Mouse (Mus musculus) hindbrain, embryonic 13.5 days (tissue): ENCODE measurements at regions not wholly inside any gene's neighbourhood (a gene's known extent, or its start where the extent isn't known, plus 50 kb on each side); places are given as distances from the start of the nearest gene placed in this dataset.

Experiments used
- ATAC-seq: fragments of 200-750 bp; cut with Nextera tagmentation; 2 replicates; pipeline ENCODE4 v1.8.0; 2017; ENCODE audit warnings: moderate TSS enrichment; ENCODE audit not compliant: low FRiP score
- H3K27ac ChIP-seq: fragments of 300-500 bp; sonication (generic); 2 replicates; pipeline ENCODE4 v1.5.1; 2015; ENCODE audit warnings: inconsistent platforms, mild to moderate bottlenecking, moderate library complexity
- H3K27me3 ChIP-seq: fragments of 300-500 bp; sonication (generic); 2 replicates; pipeline ENCODE4 v1.6.1; 2015; ENCODE audit warnings: mild to moderate bottlenecking, inconsistent platforms
- H3K36me3 ChIP-seq: fragments of 300-500 bp; sonication (generic); 2 replicates; pipeline ENCODE4 v1.6.1; 2015; ENCODE audit warnings: mild to moderate bottlenecking, inconsistent platforms
- H3K4me1 ChIP-seq: fragments of 300-500 bp; sonication (generic); replicated peaks from 2 replicates; pipeline ENCODE4 v1.6.1; 2015; ENCODE audit warnings: inconsistent platforms
- H3K4me2 ChIP-seq: fragments of 300-500 bp; sonication (generic); 2 replicates; pipeline ENCODE4 v1.6.1; 2015; ENCODE audit warnings: inconsistent platforms, mild to moderate bottlenecking, moderate library complexity
- H3K4me3 ChIP-seq: fragments of 300-500 bp; sonication (generic); 2 replicates; pipeline ENCODE4 v1.5.1; 2015; ENCODE audit warnings: mild to moderate bottlenecking, inconsistent platforms
- H3K9ac ChIP-seq: fragments of 300-500 bp; sonication (generic); 2 replicates; pipeline ENCODE4 v1.6.1; 2015; ENCODE audit warnings: mild to moderate bottlenecking, inconsistent platforms
- H3K9me3 ChIP-seq: fragments of 300-500 bp; sonication (generic); 2 replicates; pipeline ENCODE4 v1.6.1; 2016; ENCODE audit warnings: inconsistent platforms
- WGBS: fragments of 180-500 bp; shearing (Covaris S2); methylation state at CpG from one replicate; pipeline ENCODE4 v1.1.7; 2015; 5-methylcytosine and 5-hydroxymethylcytosine counted together

DNA sequence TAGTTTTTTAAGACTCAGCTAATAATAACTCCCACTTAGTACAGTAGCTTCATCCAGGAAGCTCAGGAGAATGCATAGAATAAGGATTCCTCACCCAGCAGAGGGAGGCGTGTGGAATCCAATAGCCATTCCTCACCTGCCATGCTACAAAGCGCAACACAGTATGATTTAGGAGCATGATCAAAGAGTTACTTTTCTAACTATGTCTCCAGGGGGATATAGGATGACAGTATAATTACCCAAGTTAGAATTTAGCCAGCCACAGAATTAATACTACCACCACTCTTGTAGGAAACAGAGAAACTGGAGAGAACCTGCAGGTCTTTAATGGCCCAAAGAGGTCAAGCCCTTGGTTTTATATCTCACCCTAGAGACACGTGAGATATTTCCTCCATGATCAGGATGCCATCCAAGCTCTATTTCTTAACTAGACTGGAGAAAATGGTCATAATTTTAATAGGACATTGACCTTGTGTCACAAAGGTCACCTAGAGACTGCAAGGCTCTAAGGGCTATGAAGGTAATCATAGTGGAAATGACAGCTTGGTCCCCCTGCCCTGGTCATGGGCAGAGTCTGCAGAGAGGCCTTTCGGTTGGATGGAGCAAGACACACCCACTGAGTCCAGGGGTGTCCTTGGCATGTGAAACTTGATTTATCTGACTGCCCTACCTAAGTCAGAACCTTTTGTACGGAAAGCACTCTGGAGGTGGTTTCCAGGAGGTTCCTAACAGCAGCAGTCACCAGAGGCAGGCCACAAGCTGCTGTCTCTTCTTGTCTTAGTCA lies 512.3 kb upstream of the Nox3 start:
- Histone ChIP-seq H3K4me1 (peaks cover 4% of the 10 kb centered on the region; the same call in 1 of the 2 replicates), H3K9ac (no peak overlapping the region), H3K9me3 (no peaks in the 10 kb centered on the region), H3K4me3 (no peak overlapping the region), H3K4me2 (no peak overlapping the region), H3K27ac (no peak overlapping the region), H3K36me3 (no peaks in the 10 kb centered on the region), H3K27me3 (no peaks in the 10 kb centered on the region)
- 86% methylated on average over 5 of the region's 5 CpGs for WGBS
- no peak for ATAC-seq

DNA sequence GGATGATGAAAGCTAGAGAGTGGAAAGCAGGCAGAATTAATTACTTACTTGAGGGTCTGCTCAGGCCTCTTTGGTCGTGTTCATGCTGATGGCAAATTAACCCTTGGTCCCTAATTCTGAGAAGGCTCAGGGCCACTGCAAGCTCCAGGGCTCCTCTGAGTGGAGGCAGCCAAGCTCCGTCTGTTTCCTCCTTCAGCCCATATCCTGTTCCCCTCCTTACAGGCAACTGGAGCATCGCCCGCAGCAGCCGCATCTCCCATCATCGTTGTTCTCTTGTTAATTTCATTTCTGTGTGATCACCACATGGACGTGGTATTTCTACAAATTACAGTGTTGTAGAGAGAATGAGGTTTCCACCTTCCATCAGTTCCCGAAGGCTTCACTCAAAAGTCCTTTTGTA lies 513.6 kb upstream of the Nox3 start:
- peaks cover 4% of the 10 kb centered on the region; the same call in 1 of the 2 replicates for H3K4me1 ChIP-seq
- no peak overlapping the region for H3K4me2 ChIP-seq
- H3K4me3 ChIP-seq: no peak overlapping the region
- ATAC-seq: no peak
- no peak overlapping the region for H3K27ac ChIP-seq
- no peaks in the 10 kb centered on the region for H3K36me3 ChIP-seq
- 88% methylated on average over 8 of the region's 8 CpGs for WGBS
- H3K9me3 ChIP-seq: no peaks in the 10 kb centered on the region
- no peaks in the 10 kb centered on the region for H3K27me3 ChIP-seq
- no peak overlapping the region for H3K9ac ChIP-seq

DNA sequence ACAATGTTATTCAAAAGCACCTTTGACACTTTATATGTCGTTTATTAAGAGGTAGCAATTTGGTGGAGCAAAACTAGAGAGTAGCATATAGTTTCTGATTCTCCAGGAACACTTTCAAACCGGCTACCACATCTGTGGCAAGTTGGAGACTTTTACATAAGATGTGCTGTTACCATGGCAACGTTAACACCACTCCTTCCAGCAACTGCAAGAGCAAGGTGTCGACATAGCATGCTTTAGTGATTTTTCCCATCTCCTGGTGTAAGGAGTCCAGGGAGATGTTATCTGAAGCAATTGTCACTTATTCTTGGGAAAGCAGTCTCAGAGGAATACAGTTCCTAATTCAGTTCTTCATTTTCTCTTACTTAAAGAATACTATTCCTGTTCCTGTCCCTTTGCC lies 516.5 kb upstream of the Nox3 start:
- Histone ChIP-seq H3K4me2 (no peak overlapping the region), H3K27ac (no peak overlapping the region), H3K4me3 (no peak overlapping the region), H3K9me3 (no peaks in the 10 kb centered on the region), H3K9ac (no peak overlapping the region), H3K36me3 (no peaks in the 10 kb centered on the region), H3K27me3 (no peaks in the 10 kb centered on the region), H3K4me1 (peaks cover 10% of the 10 kb centered on the region)
- no peak for ATAC-seq
- 54% methylated on average over 4 of the region's 4 CpGs for WGBS

DNA sequence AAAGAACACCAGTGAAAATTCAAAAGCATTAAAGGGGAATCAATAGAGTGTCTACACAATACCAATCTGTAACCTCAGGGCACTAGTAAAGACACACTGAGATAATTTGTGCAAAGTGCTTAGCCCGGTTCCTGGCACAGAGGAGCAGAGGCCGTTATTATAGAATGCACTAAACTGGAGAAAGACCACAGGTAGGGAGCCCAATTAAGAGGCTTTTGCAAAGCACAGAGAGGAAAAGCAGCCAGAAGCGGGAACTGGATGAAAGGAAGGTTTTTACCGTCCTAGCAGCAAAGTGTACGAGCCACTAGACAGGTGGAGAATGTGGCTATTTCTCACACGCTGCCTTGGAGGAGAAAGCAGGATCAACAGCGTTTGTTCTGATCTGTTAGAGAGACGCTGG lies 518.9 kb upstream of the Nox3 start:
- Histone ChIP-seq H3K27ac (no peak overlapping the region), H3K4me1 (peaks cover 10% of the 10 kb centered on the region), H3K9me3 (no peaks in the 10 kb centered on the region), H3K36me3 (no peaks in the 10 kb centered on the region), H3K4me3 (no peak overlapping the region), H3K4me2 (no peak overlapping the region), H3K27me3 (no peaks in the 10 kb centered on the region), H3K9ac (no peak overlapping the region)
- ATAC-seq: no peak
- 72% methylated on average over 8 of the region's 8 CpGs for WGBS

DNA sequence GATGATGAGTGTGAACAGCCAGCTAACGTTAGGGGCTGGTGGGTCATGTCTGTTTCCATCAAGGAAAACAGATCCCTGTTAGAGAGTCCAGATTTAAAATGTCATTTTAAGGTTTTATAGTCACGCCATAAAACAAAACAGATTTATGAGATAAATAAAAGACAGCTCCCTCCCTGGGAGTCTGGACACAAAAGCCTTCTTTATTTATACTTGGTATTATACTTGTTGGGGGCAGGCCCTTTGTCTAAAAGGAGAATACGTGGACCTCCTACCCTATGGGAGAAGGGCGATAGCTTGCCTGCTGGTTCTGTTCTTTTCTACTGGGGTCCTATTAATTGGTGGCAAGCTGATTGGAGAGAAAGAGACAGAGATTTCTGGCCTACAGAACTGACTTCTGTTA lies 520.1 kb upstream of the Nox3 start:
- H3K9me3 ChIP-seq: no peaks in the 10 kb centered on the region
- no peak overlapping the region for H3K9ac ChIP-seq
- H3K36me3 ChIP-seq: no peaks in the 10 kb centered on the region
- no peak for ATAC-seq
- 52% methylated on average over 4 of the region's 4 CpGs for WGBS
- H3K4me1 ChIP-seq: peaks cover 15% of the 10 kb centered on the region
- H3K27me3 ChIP-seq: no peaks in the 10 kb centered on the region
- no peak overlapping the region for H3K4me3 ChIP-seq
- no peak overlapping the region for H3K27ac ChIP-seq
- H3K4me2 ChIP-seq: no peak overlapping the region

DNA sequence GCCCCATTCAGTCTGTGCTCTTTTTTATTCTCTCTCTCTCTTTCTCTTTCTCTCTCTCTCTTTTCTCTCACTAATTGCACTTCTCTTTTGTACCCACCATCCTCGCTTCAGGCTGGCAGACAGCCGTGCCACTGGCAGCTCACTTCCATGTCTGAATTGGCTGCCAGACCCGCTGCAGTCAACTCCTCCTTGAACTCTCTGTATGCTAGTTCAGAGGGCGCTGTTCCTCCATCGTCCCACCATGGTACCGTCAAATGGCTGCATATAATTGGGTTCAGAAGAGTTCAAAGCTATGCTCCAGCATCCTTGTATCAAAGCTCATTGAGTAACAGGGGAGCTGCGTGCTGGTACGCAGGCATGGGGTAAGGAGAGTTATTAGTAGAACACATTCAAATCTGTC lies 520.7 kb upstream of the Nox3 start:
- Histone ChIP-seq H3K4me3 (no peak overlapping the region), H3K4me1 (peaks cover 19% of the 10 kb centered on the region), H3K9ac (no peak overlapping the region), H3K27ac (no peak overlapping the region), H3K36me3 (no peaks in the 10 kb centered on the region), H3K4me2 (no peak overlapping the region), H3K27me3 (no peaks in the 10 kb centered on the region), H3K9me3 (no peaks in the 10 kb centered on the region)
- ATAC-seq: no peak
- WGBS: 76% methylated on average over 8 of the region's 8 CpGs

DNA sequence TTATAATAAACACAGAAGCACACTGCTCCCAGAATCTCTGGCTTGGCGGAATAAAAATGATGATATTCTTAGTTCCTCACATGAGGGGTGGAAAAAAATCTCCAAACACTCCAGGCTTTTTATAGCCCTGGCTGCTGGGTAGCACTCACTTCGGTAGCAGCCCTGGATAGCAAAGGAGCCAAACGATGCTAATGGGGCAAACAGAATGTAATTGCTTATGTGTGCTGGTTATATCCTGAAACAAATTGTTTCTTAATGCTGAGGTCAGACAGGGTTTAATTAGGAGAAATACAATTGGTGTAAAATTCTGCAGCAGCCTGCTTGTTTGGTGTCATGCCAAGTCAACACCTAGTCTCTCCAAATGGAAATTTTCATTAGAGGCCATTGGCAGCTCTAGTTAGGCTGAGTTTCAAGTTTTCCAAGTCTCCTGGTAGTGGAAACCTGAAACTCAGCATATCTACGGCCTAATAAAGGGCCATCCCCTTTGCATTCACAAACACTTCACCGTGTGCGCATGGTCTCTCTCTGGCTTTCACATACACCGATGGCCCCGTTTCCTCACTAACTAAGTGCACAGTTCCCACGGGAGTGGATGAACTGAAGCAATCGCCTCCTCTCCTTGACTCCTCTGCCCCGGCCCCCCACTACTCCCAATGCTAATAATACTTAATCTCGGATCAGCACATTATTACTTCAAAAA lies 524.8 kb upstream of the Nox3 start:
- Histone ChIP-seq H3K9ac (no peak overlapping the region), H3K4me1 (peaks cover 13% of the 10 kb centered on the region), H3K27me3 (no peaks in the 10 kb centered on the region), H3K4me2 (no peak overlapping the region), H3K4me3 (no peak overlapping the region), H3K27ac (no peak overlapping the region), H3K9me3 (no peaks in the 10 kb centered on the region), H3K36me3 (no peaks in the 10 kb centered on the region)
- ATAC-seq: no peak
- 69% methylated on average over 12 of the region's 12 CpGs for WGBS

DNA sequence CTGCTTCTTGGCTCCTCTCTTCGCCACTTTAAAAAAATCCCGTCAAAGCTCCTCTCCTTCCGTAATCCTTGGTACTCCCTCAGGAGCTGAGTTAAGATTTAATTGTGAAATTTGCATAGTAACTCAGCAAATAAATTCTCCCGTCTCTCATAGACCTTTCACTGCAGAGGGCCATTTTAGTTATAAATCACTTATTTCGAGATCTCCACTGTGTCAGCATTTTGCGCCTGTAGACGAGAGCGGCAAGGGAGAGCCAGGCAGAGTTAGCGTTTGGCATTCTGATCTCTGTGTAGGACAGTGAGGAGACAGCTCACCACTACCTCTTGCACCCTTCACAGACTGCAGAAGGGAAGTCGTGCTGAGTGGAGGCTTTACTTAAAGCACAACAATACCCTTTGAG lies 531.8 kb upstream of the Nox3 start:
- H3K9me3 ChIP-seq: no peaks in the 10 kb centered on the region
- no peak overlapping the region for H3K4me3 ChIP-seq
- H3K4me1 ChIP-seq: peaks cover 20% of the 10 kb centered on the region; the same call in 1 of the 2 replicates
- no peak for ATAC-seq
- H3K36me3 ChIP-seq: no peaks in the 10 kb centered on the region
- H3K4me2 ChIP-seq: peak overlapping the region; percentile 15; the same call in 1 of the 2 replicates
- peak overlapping the region; percentile 60; the same call in 1 of the 2 replicates for H3K27ac ChIP-seq
- 66% methylated on average over 10 of the region's 10 CpGs for WGBS
- H3K9ac ChIP-seq: no peak overlapping the region
- H3K27me3 ChIP-seq: no peaks in the 10 kb centered on the region

DNA sequence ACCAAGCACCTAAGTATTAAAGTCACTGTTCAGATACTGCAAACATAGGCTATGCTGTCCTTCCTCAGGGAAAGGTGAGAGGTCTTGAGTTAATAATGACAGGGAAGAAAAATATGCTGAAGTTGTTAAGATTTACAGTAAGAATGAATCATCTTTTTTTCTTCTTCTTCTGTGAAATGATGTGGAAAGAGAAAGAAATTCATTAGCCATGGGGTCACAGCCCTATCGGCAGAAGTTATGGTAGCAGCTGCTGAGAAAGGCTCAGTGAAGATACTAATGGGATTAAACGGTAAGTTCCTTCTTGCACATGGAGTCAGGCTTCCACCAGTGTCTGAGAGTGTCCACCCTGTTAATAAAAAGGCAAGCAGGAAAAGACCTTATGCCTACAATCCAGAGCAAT lies 533.9 kb upstream of the Nox3 start:
- no peak overlapping the region for H3K4me2 ChIP-seq
- peaks cover 20% of the 10 kb centered on the region; the same call in 1 of the 2 replicates for H3K4me1 ChIP-seq
- no peak for ATAC-seq
- no peaks in the 10 kb centered on the region for H3K9me3 ChIP-seq
- H3K36me3 ChIP-seq: no peaks in the 10 kb centered on the region
- no peak overlapping the region for H3K27ac ChIP-seq
- no peaks in the 10 kb centered on the region for H3K27me3 ChIP-seq
- no peak overlapping the region for H3K9ac ChIP-seq
- no peak overlapping the region for H3K4me3 ChIP-seq
- WGBS: 55% methylated on average over 2 of the region's 2 CpGs

DNA sequence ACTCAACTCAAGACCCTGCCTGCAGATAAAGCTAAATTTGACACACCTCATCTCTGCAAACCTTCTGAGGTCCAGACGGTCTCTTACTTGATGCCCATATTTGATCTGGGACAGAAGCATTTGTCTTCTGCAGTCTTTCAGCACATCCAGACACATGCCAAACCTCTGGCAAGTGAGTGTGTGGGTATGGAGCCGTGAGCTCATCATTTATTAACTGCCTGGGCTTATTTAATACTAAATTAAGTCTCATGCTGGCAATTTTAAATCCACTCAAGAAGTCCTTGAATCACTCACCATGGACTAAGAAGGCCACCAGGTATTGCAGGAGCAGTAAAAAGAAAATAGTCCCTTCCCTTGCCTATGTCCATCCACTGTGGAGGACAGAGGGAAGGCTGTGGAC lies 554.4 kb upstream of the Nox3 start:
- Histone ChIP-seq H3K9me3 (no peaks in the 10 kb centered on the region), H3K9ac (no peak overlapping the region), H3K4me2 (no peak overlapping the region), H3K27ac (no peak overlapping the region), H3K36me3 (no peaks in the 10 kb centered on the region), H3K4me3 (no peak overlapping the region), H3K4me1 (peaks cover 11% of the 10 kb centered on the region), H3K27me3 (no peaks in the 10 kb centered on the region)
- ATAC-seq: no peak
- WGBS: 81% methylated on average over 2 of the region's 2 CpGs

DNA sequence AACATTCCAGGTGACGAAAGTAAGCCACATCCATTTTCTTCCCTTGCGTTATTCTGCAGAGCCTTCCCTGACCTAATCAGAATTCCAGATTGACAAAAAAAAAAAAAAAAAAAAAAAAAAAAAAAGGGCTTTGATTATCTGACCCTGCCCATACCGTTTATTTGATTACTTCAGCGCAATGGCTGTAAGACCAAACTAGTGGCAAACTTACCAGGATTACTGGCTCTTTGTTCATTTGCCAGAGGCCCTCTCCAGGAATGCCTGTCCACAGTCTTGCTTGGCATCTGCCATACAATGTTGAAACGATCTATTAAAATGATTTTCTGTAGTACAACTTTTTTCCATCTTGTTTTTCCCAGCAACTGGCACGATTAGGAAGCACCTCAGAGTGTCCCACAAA lies 569.4 kb upstream of the Nox3 start:
- no peak for ATAC-seq
- Histone ChIP-seq H3K4me3 (no peak overlapping the region), H3K9ac (no peak overlapping the region), H3K27ac (no peak overlapping the region), H3K9me3 (no peaks in the 10 kb centered on the region), H3K4me1 (peaks cover 24% of the 10 kb centered on the region), H3K36me3 (no peaks in the 10 kb centered on the region), H3K4me2 (no peak overlapping the region), H3K27me3 (no peaks in the 10 kb centered on the region)
- 58% methylated on average over 6 of the region's 6 CpGs for WGBS

DNA sequence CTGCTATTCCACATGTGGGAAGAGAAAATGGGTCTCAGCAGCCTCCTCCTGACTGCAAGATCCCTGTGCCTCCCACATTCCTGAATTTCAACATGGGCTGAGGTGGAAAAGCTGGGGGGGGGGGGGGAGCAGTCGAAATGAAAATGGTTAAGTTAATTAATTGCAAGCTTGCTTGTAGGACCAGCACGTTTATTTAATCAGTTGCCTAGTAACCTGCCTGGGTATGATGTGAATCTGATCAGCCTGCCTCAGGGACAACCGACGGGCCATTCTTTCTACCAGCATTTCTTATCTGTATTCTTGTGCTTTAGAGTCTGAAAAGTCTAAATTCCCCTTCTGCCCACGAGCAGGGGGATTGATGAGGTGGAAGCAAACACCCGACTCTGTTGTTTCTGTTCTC lies 569.9 kb upstream of the Nox3 start:
- H3K4me2 ChIP-seq: 0 out of 2 replicates have a peak overlapping the region, but pooled peaks have one; percentile 15
- ATAC-seq: 0 out of 2 replicates have a peak, but pooled peaks have one; percentile 28
- H3K36me3 ChIP-seq: no peaks in the 10 kb centered on the region
- H3K9ac ChIP-seq: no peak overlapping the region
- peak overlapping the region; percentile 48 for H3K27ac ChIP-seq
- peaks cover 24% of the 10 kb centered on the region for H3K4me1 ChIP-seq
- H3K9me3 ChIP-seq: no peaks in the 10 kb centered on the region
- H3K4me3 ChIP-seq: no peak overlapping the region
- H3K27me3 ChIP-seq: no peaks in the 10 kb centered on the region
- WGBS: 1% methylated on average over 6 of the region's 6 CpGs

DNA sequence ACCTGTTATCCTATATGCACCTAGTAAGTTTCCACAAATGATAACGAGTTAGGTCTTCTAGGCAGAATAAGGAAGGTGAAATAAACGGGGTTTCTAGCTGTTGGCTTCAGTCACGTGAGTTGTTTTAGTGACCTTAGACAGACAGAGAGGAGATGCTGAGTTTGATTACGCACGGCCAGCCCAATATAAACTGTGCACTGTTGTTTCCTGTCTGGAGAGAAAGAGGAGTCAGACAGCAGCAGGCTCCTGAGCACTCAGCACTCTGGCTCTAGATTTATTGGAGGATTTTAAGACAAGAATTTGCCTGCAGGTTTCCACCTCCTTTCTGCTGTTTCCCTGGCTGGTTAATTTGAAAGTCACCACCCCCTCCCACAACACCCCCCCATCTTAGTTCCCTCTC lies 570.4 kb upstream of the Nox3 start:
- no peaks in the 10 kb centered on the region for H3K27me3 ChIP-seq
- H3K9me3 ChIP-seq: no peaks in the 10 kb centered on the region
- H3K27ac ChIP-seq: peak overlapping the region; percentile 48
- 50% methylated on average over 5 of the region's 5 CpGs for WGBS
- H3K4me3 ChIP-seq: no peak overlapping the region
- H3K4me2 ChIP-seq: no peak overlapping the region
- no peaks in the 10 kb centered on the region for H3K36me3 ChIP-seq
- peaks cover 24% of the 10 kb centered on the region for H3K4me1 ChIP-seq
- no peak overlapping the region for H3K9ac ChIP-seq
- ATAC-seq: no peak
